Mouse (Mus musculus): ENCODE measurements around the gene Lgals3bp. TPM values are rescaled to one million over a fixed set of nuclear protein-coding genes. Genes with fewer than 3 reads are reported as not detected.

Lgals3bp gene
- 5.6 and 6.8 TPM in 2 replicates for polyA plus RNA-seq (2015; fragmentation: Nextera tagmentation; extraction: Ambion mirVana)

DNA sequence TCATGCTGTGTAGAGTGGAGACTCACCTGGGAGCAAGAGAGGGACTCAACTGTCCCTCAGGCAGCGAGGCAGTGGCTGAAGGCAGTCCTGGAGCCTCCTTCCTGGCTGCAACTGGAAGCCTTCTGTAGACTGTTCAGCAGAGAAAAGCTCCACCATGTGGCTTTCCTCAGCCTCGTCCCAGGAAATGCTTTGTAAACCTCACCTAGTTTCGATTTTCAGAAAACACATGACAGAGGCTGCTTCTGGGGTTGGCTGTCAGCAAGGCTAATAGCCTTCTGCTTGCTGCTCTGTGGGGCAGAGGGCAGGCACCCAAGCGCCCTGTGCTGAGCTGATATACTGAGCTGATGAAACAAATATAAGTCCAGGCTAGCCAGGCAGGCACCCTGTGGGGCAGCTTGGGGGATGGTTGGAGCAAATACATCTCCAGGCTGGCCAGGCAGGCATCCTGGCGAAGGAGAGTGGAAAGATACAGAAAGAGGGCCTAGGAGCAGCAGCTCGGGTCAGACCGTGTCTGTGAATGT is at the start of gene Lgals3bp:
Lgals3bp (minus strand) TSS at position 333 of the 521 bp plus-strand sequence.
- WGBS: 38% methylated on average over 7 of the region's 7 CpGs
- peak within 1 kb of the TSS; percentile 20; the same call in 1 of the 2 replicates for H3K4me2 ChIP-seq
- H3K4me3 ChIP-seq: no peak within 1 kb of the TSS; the same call in 1 of the 2 replicates
- ATAC-seq (ENCODE audit: insufficient number of reproducible peaks, insufficient read depth, low FRiP score, low TSS enrichment, low read depth): no peak
- no peaks in the 10 kb centered on the region for H3K9me3 ChIP-seq
- H3K36me3 ChIP-seq: peaks cover 22% of the 10 kb centered on the region
- H3K4me1 ChIP-seq: peaks cover 26% of the 10 kb centered on the region
- peak within 1 kb of the TSS; percentile 77 for H3K27ac ChIP-seq
- H3K9ac ChIP-seq: peak within 1 kb of the TSS; percentile 51
- no peaks in the 10 kb centered on the region for H3K27me3 ChIP-seq

DNA sequence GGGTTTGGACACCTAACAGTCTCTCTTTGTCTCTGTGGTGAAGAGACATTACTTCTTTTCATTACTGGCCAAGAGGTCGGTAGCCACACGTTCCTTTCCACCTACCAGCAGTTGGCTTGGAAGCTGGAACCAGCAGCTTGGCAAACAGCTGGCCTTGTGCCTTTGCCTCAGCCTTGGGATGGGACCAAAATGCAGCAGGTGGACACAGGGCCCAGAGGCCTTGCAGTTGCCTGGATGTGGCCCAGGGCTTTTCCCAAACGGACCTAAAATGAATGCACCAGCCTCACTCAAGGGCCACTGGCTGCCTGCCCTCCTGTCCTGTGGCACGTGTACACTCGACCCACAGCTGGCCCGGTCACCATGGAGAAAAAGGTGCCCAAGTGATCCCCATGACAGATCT is 49.3 kb upstream of the Lgals3bp start:
- WGBS: 82% methylated on average over 6 of the region's 6 CpGs
- peaks cover 13% of the 10 kb centered on the region for H3K4me1 ChIP-seq
- no peak for ATAC-seq (ENCODE audit: insufficient number of reproducible peaks, insufficient read depth, low FRiP score, low TSS enrichment, low read depth)

DNA sequence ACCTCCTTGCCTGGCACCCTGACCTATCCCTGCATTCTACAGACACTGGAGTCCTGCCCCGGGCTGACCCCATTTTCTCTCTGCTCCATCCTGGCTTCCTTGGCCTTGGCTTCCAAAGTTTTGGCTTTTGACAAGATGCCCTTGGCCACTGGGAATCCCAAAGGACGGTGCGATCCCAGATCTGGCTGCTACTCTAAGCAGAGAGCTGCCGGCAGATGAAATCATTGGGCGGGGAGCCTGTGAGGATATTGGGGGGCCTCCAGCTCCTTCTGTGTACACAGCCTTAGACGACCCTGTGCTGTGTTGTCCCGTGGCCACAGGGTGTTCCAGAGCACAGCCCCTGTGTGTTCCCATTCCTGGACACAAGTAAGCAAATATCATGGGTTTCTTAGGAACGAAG is 46.5 kb upstream of the Lgals3bp start:
- Histone ChIP-seq H3K4me3 (no peak overlapping the region), H3K4me2 (no peak overlapping the region), H3K9me3 (no peaks in the 10 kb centered on the region), H3K27ac (no peak overlapping the region), H3K4me1 (peaks cover 21% of the 10 kb centered on the region), H3K36me3 (peaks cover 20% of the 10 kb centered on the region), H3K9ac (no peak overlapping the region), H3K27me3 (no peaks in the 10 kb centered on the region)
- no peak for ATAC-seq (ENCODE audit: insufficient number of reproducible peaks, insufficient read depth, low FRiP score, low TSS enrichment, low read depth)
- WGBS: 87% methylated on average over 8 of the region's 8 CpGs

More for the DNA sequence above, 49.3 kb upstream of the Lgals3bp start:
- H3K4me3 ChIP-seq: no peak overlapping the region
- H3K36me3 ChIP-seq: peaks cover 20% of the 10 kb centered on the region
- no peaks in the 10 kb centered on the region for H3K9me3 ChIP-seq
- no peak overlapping the region for H3K27ac ChIP-seq
- no peak overlapping the region for H3K4me2 ChIP-seq
- no peaks in the 10 kb centered on the region for H3K27me3 ChIP-seq
- H3K9ac ChIP-seq: no peak overlapping the region

DNA sequence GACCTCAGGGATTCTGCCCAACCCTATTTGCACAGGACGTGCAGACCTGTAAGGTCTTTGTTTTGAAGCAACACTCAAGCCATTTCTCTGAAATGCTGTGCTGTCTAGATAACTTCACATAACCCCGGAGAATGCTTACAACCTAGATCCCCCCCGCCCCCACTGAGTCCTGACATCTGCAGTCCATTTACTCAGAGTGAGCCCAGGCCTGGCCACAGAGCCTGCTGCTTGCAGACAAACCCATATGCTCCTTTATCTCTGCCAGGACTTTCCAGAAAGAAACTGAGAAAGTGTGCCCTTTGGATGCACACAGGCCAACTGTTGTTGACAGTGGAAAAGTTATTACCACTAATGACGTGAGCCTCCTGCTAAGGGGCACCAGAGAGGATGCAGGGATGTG is 45.5 kb upstream of the Lgals3bp start:
- peaks cover 20% of the 10 kb centered on the region for H3K36me3 ChIP-seq
- ATAC-seq (ENCODE audit: insufficient number of reproducible peaks, insufficient read depth, low FRiP score, low TSS enrichment, low read depth): no peak
- H3K4me2 ChIP-seq: no peak overlapping the region
- no peaks in the 10 kb centered on the region for H3K27me3 ChIP-seq
- 0 out of 2 replicates have a peak overlapping the region, but pooled peaks have one; percentile 11 for H3K9ac ChIP-seq
- WGBS: 27% methylated on average over 4 of the region's 4 CpGs
- no peaks in the 10 kb centered on the region for H3K9me3 ChIP-seq
- peak overlapping the region; percentile 64 for H3K27ac ChIP-seq
- no peak overlapping the region for H3K4me3 ChIP-seq
- peaks cover 26% of the 10 kb centered on the region for H3K4me1 ChIP-seq

DNA sequence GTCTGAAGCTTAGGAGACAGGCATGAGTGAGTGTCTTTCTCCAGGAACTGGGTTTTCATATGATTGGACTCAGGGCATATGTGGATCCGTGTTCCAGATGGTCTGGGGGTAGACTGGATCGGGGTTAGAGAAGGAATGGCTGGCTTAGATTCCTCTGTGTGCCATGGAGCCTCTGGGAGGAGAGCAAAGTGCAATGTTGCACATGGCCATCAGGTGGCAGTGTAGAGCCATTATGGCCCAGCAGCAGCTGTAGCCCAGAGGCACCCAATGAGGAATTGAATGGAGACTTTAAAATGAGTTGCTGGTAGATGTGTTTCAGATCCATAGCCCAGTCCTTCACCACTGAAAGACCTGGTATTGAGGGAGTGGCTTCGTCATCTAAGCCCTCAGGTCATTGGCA is 44.0 kb upstream of the Lgals3bp start:
- Histone ChIP-seq H3K27ac (no peak overlapping the region), H3K4me2 (no peak overlapping the region), H3K9ac (no peak overlapping the region), H3K36me3 (peaks cover 15% of the 10 kb centered on the region), H3K27me3 (no peaks in the 10 kb centered on the region), H3K4me3 (no peak overlapping the region), H3K9me3 (no peaks in the 10 kb centered on the region), H3K4me1 (peaks cover 26% of the 10 kb centered on the region)
- ATAC-seq (ENCODE audit: insufficient number of reproducible peaks, insufficient read depth, low FRiP score, low TSS enrichment, low read depth): no peak
- WGBS: 4% methylated on average over 3 of the region's 3 CpGs

DNA sequence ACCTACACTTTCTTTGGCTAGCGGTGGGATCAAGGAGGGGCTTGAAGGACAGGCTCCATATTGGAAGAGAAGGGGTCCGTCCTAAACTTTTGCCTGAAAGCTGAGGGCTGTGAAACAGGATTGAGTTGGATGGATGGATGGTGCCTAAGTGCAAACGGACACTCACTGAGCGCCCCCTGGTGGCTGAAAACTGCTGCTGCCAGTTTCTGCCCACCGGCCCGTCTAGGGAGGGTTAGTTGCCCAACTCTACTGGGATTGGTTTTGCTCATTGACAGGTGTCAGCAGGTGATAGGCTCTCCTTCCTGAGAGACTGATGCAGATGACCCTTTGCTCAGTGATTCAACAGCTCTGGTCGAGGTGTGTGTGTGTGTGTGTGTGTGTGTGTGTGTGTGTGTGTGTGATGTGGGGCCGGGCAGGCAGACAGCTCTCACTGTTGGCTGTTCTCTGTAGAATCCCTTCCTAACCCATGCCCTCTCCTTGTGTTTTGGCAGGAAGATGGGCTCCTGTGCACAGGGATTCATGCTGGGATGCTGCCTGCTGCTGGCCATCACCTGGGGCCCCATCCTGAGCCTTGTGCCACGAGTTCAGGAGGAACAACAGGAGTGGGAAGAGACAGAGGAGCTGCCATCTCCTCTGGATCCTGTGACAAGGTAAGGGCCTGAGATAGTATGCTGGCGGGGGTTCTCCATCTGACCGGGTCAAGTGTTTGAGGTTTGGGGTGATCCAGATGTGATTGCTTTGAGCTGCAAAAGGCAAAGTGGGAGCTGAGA is 41.5 kb upstream of the Lgals3bp start:
- no peak overlapping the region for H3K4me3 ChIP-seq
- H3K27ac ChIP-seq: no peak overlapping the region
- peaks cover 8% of the 10 kb centered on the region for H3K36me3 ChIP-seq
- peaks cover 43% of the 10 kb centered on the region for H3K4me1 ChIP-seq
- 37% methylated on average over 11 of the region's 11 CpGs for WGBS
- H3K4me2 ChIP-seq: no peak overlapping the region
- H3K9me3 ChIP-seq: no peaks in the 10 kb centered on the region
- no peaks in the 10 kb centered on the region for H3K27me3 ChIP-seq
- H3K9ac ChIP-seq: no peak overlapping the region
- no peak for ATAC-seq (ENCODE audit: insufficient number of reproducible peaks, insufficient read depth, low FRiP score, low TSS enrichment, low read depth)

DNA sequence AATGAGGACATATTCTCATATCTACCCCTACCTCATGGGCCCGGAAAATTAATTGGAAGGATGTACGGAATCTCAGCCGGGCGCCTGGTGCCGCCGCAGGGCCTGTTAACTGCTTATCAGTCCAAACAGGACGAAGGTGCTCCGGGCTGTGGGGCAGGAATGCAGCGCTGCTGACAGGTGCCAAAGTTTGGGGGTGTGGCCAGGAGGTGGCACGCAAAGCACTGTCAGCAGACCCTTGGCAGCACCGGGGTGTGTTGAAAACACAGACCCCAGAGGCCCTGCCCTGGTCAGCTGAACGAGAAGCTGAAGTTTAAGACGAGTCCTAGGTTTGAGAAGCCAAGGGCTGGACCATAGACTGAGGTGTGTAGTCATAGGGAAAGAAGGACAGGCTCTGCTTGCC is 40.8 kb upstream of the Lgals3bp start:
- no peak for ATAC-seq (ENCODE audit: insufficient number of reproducible peaks, insufficient read depth, low FRiP score, low TSS enrichment, low read depth)
- 75% methylated on average over 13 of the region's 13 CpGs for WGBS
- H3K4me1 ChIP-seq: peaks cover 47% of the 10 kb centered on the region
- no peak overlapping the region for H3K4me3 ChIP-seq
- H3K27ac ChIP-seq: no peak overlapping the region
- H3K9me3 ChIP-seq: no peaks in the 10 kb centered on the region
- no peak overlapping the region for H3K9ac ChIP-seq
- H3K4me2 ChIP-seq: no peak overlapping the region
- no peaks in the 10 kb centered on the region for H3K27me3 ChIP-seq
- H3K36me3 ChIP-seq: peaks cover under 1% of the 10 kb centered on the region; the same call in 1 of the 2 replicates

DNA sequence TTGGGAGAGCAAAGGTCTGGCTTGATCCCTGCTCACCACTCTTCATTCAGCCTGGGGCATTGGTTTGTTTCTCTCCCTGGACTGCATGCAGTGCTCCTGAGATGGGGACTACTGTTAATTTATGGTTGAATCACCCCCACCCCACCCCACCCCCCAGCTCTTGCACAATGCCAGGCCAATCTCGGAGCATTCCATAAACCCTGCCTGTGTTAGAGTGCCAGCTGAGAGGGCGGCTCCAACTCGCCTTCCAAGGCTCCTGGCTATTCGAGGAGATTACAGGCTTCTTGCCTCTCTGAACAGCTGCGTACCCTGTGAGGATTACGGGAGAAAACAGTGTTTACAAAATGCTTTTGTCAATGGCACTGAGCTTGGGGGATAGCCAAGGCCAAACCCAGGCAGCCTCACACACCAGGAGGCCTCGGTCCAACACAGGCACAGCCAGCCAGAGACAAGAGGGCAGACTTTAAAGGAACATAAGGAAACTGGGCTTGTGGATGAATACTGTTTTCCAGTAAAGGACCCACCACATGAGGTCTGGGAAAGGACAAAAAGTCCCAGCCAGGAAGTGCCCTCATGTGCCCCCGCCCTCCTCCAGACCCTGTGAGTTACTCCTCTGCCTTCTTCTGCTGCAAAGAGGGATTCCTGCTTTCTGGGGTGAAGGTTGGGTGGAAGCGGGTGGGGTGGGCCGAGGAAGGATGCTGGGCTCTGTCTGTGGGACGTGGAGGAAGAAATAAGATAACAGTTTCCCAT is 36.9 kb upstream of the Lgals3bp start:
- Histone ChIP-seq H3K4me2 (no peak overlapping the region), H3K4me3 (no peak overlapping the region), H3K9ac (no peak overlapping the region), H3K27ac (peak overlapping the region; percentile 60), H3K27me3 (no peaks in the 10 kb centered on the region), H3K4me1 (peaks cover 62% of the 10 kb centered on the region), H3K9me3 (no peaks in the 10 kb centered on the region), H3K36me3 (no peaks in the 10 kb centered on the region)
- ATAC-seq (ENCODE audit: insufficient number of reproducible peaks, insufficient read depth, low FRiP score, low TSS enrichment, low read depth): no peak
- 29% methylated on average over 11 of the region's 11 CpGs for WGBS

DNA sequence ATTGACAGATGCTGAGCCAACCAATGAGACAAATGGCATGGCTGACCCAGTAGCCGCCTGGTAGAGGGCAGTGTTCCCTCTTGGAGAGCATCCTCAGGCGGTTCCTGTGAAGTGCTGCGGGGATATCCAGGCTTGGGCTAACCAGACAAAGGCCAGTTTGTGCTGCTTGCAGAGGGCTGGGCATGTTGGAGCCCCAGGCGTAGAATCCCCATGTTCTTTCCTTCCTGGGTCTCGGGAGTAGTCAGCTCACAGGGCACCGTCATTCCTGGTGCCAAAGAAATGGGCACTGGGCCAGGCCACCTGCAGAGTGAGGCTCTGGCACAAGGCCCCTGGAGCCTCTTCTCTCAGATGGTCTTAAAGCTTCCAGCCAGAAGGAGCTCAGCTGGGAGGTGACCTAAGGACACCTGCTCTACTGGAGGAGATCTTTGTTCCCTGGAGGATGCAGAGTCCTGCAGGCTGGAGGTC is 34.6 kb upstream of the Lgals3bp start:
- H3K27ac ChIP-seq: no peak overlapping the region
- no peak overlapping the region for H3K9ac ChIP-seq
- no peaks in the 10 kb centered on the region for H3K9me3 ChIP-seq
- WGBS: 35% methylated on average over 6 of the region's 6 CpGs
- H3K4me1 ChIP-seq: peaks cover 78% of the 10 kb centered on the region
- no peak overlapping the region for H3K4me2 ChIP-seq
- no peaks in the 10 kb centered on the region for H3K27me3 ChIP-seq
- ATAC-seq (ENCODE audit: insufficient number of reproducible peaks, insufficient read depth, low FRiP score, low TSS enrichment, low read depth): no peak
- no peak overlapping the region for H3K4me3 ChIP-seq
- no peaks in the 10 kb centered on the region for H3K36me3 ChIP-seq

DNA sequence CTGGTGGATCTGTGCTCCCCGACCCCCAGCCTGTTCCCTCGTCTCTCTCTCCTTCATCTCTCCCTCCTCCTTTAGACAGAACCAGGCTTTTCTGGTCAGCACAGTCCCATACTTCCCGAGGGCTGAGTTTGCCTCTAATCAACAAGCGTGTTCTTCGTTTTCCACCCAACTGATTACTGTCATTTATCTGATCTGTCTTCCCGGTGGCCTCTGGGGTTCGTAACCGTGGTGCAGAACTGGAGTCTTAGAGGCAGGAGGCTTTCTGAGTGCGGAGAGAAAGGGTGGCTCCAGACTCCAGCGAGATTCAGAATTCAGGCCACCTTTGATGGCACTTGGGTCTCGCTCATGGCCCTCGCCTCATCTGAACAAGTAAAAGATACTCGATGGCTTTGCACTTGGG is 32.2 kb upstream of the Lgals3bp start:
- Histone ChIP-seq H3K4me3 (peak overlapping the region; percentile 30), H3K27me3 (no peaks in the 10 kb centered on the region), H3K4me2 (peak overlapping the region; percentile 53), H3K9me3 (no peaks in the 10 kb centered on the region), H3K27ac (peak overlapping the region; percentile 80), H3K4me1 (peaks cover 92% of the 10 kb centered on the region), H3K9ac (peak overlapping the region; percentile 57), H3K36me3 (no peaks in the 10 kb centered on the region)
- no peak for ATAC-seq (ENCODE audit: insufficient number of reproducible peaks, insufficient read depth, low FRiP score, low TSS enrichment, low read depth)
- 38% methylated on average over 13 of the region's 13 CpGs for WGBS

DNA sequence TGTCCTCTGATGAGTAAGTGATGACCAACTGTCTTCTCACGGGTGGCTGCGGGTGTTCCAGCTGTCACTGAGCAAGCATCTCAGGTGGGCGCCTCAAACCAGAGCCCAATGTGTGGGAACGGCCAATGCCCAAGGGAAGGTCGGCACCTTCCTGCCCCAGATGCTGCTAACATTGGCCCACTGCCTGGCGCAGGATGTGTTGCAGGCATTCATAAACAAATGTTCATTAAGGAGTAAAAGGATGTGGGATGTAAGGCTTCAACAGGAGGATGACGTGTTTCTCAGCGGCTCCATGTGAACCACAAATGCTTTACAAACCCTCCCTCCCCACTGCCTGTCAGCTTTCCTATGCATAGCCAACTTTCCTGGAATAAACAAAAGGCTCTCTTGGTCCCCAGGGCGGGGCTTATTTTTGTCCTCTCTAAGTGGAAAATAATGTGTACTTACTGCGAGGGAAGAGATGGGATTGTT is 31.5 kb upstream of the Lgals3bp start:
- Histone ChIP-seq H3K9ac (peak overlapping the region; percentile 57), H3K36me3 (no peaks in the 10 kb centered on the region), H3K27me3 (no peaks in the 10 kb centered on the region), H3K4me1 (peaks cover 92% of the 10 kb centered on the region), H3K4me3 (peak overlapping the region; percentile 30), H3K4me2 (peak overlapping the region; percentile 53), H3K9me3 (no peaks in the 10 kb centered on the region), H3K27ac (peak overlapping the region; percentile 80)
- WGBS: 58% methylated on average over 10 of the region's 10 CpGs
- no peak for ATAC-seq (ENCODE audit: insufficient number of reproducible peaks, insufficient read depth, low FRiP score, low TSS enrichment, low read depth)

Measured in embryonic facial prominence, embryonic 13.5 days (tissue).